ENCODE assay signal across 8 mouse cellular contexts in the genomic region with DNA sequence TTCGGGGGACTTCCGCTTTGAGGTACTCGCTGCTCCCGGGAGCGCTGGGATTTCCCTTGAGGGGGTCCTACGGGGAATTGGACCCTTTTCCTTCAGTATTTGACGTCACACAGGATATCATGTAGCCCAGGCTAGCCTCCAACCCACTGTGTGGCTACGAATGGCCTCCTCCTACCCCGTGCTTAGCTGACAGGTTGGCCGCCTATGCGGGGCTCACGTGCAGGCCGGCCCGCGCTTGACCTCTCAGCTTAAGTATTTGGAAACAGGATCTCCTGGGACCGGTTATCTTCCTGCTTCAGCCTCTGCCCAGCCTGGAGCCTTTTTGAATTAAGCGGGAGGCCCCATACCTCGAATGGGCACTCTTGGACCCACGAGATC. TPM values are rescaled to one million over a fixed set of nuclear protein-coding genes. Genes with fewer than 3 reads are reported as not detected.
DNase-seq lines count a peak whose midpoint lies in the region; ATAC-seq lines count a peak whose summit lies in the region.

No protein-coding gene starts in this region.

- H3K9ac ChIP-seq in neural tube, embryonic 11.5 days (ENCODE audit: low read length): peak overlapping the region; percentile 78
- peak overlapping the region; percentile 79 for H3K9ac ChIP-seq in forebrain, embryonic 11.5 days (ENCODE audit: low read length)
- H3K9ac ChIP-seq in limb, embryonic 15.5 days: peak overlapping the region; percentile 77
- H3K9ac ChIP-seq in stomach, embryonic 14.5 days (replicated peaks; ENCODE audit: low read depth, low read length): peak overlapping the region; percentile 80

- no peak for DNase-seq in neural tube, embryonic 11.5 days (ENCODE audit: low spot score)
- no peak for DNase-seq in neural tube, embryonic 10.5 days (ENCODE audit: extremely low spot score, low spot score)
- no peak for DNase-seq in forebrain, embryonic 11.5 days (ENCODE audit: low spot score)
- DNase-seq in adrenal gland, postnatal 25 days: no peak
- DNase-seq in thymus, postnatal 25 days: no peak
- DNase-seq in lung, postnatal 14 days: no peak

- ATAC-seq in neural tube, embryonic 11.5 days (ENCODE audit: insufficient read depth, low FRiP score, low TSS enrichment): peak; percentile 25; the same call in 1 of the 2 replicates
- 0 out of 2 replicates have a peak, but pooled peaks have one; percentile 11 for ATAC-seq in forebrain, embryonic 11.5 days (replicated peaks; ENCODE audit: low FRiP score)
- ATAC-seq in limb, embryonic 15.5 days (ENCODE audit: insufficient number of reproducible peaks, low FRiP score, low TSS enrichment, low read depth): no peak
- ATAC-seq in stomach, embryonic 14.5 days (ENCODE audit: insufficient number of reproducible peaks, insufficient read depth, low FRiP score, low read depth): no peak

- H3K4me1 ChIP-seq in neural tube, embryonic 11.5 days (ENCODE audit: control insufficient read depth, insufficient read depth, low read length): peaks cover 14% of the 10 kb centered on the region
- peaks cover 7% of the 10 kb centered on the region for H3K4me1 ChIP-seq in forebrain, embryonic 11.5 days (replicated peaks; ENCODE audit: control insufficient read depth, insufficient read depth, low read length)
- H3K4me1 ChIP-seq in limb, embryonic 15.5 days: peaks cover 21% of the 10 kb centered on the region
- H3K4me1 ChIP-seq in stomach, embryonic 14.5 days (ENCODE audit: control insufficient read depth, insufficient read depth, low read length): peaks cover 13% of the 10 kb centered on the region

- peak overlapping the region; percentile 47 for H3K27ac ChIP-seq in neural tube, embryonic 11.5 days (ENCODE audit: low read depth, low read length)
- H3K27ac ChIP-seq in forebrain, embryonic 11.5 days (ENCODE audit: low read depth, low read length): peak overlapping the region; percentile 64
- peak overlapping the region; percentile 87 for H3K27ac ChIP-seq in limb, embryonic 15.5 days
- peak overlapping the region; percentile 79; the same call in 1 of the 2 replicates for H3K27ac ChIP-seq in stomach, embryonic 14.5 days (ENCODE audit: low read length)

- WGBS in neural tube, embryonic 11.5 days: under 1% methylated on average over 19 of the region's 19 CpGs
- under 1% methylated on average over 19 of the region's 19 CpGs for WGBS in forebrain, embryonic 11.5 days
- under 1% methylated on average over 19 of the region's 19 CpGs for WGBS in limb, embryonic 15.5 days
- 0% methylated on average over 19 of the region's 19 CpGs for WGBS in stomach, embryonic 14.5 days

- H3K36me3 ChIP-seq in neural tube, embryonic 11.5 days (ENCODE audit: control insufficient read depth, insufficient read depth, low read length): peaks cover 18% of the 10 kb centered on the region
- H3K36me3 ChIP-seq in forebrain, embryonic 11.5 days (ENCODE audit: control insufficient read depth, insufficient read depth, low read length): peaks cover 2% of the 10 kb centered on the region; the same call in 1 of the 2 replicates
- H3K36me3 ChIP-seq in limb, embryonic 15.5 days: peaks cover 37% of the 10 kb centered on the region
- H3K36me3 ChIP-seq in stomach, embryonic 14.5 days (ENCODE audit: control insufficient read depth, insufficient read depth, low read length): peaks cover 25% of the 10 kb centered on the region

- H3K4me3 ChIP-seq in neural tube, embryonic 11.5 days (ENCODE audit: low read depth, low read length): peak overlapping the region; percentile 88
- peak overlapping the region; percentile 90 for H3K4me3 ChIP-seq in forebrain, embryonic 11.5 days (ENCODE audit: low read depth, low read length)
- peak overlapping the region; percentile 76 for H3K4me3 ChIP-seq in limb, embryonic 15.5 days
- peak overlapping the region; percentile 96 for H3K4me3 ChIP-seq in stomach, embryonic 14.5 days (ENCODE audit: low read depth, low read length)

- no peaks in the 10 kb centered on the region for H3K27me3 ChIP-seq in neural tube, embryonic 11.5 days (ENCODE audit: control insufficient read depth, insufficient read depth, low read length)
- H3K27me3 ChIP-seq in forebrain, embryonic 11.5 days (ENCODE audit: control insufficient read depth, insufficient read depth, low read length): no peaks in the 10 kb centered on the region
- no peaks in the 10 kb centered on the region for H3K27me3 ChIP-seq in limb, embryonic 15.5 days
- H3K27me3 ChIP-seq in stomach, embryonic 14.5 days (ENCODE audit: control insufficient read depth, insufficient read depth, low read length): no peaks in the 10 kb centered on the region

- H3K9me3 ChIP-seq in neural tube, embryonic 11.5 days (ENCODE audit: control insufficient read depth, low read length): no peaks in the 10 kb centered on the region
- H3K9me3 ChIP-seq in forebrain, embryonic 11.5 days (ENCODE audit: control insufficient read depth, low read length): no peaks in the 10 kb centered on the region
- no peaks in the 10 kb centered on the region for H3K9me3 ChIP-seq in limb, embryonic 15.5 days
- no peaks in the 10 kb centered on the region for H3K9me3 ChIP-seq in stomach, embryonic 14.5 days (ENCODE audit: control insufficient read depth, low read depth, low read length)

- H3K4me2 ChIP-seq in neural tube, embryonic 11.5 days (ENCODE audit: low read depth): peak overlapping the region; percentile 90
- peak overlapping the region; percentile 94 for H3K4me2 ChIP-seq in forebrain, embryonic 11.5 days (ENCODE audit: low read depth, low read length, severe bottlenecking)
- peak overlapping the region; percentile 63 for H3K4me2 ChIP-seq in limb, embryonic 15.5 days
- H3K4me2 ChIP-seq in stomach, embryonic 14.5 days (replicated peaks; ENCODE audit: low read depth, low read length): peak overlapping the region; percentile 80

RNA-seq across cellular contexts. Expression of gene Gm48551, which starts 0.3 kb away (rescaled TPM):
- polyA plus RNA-seq in neural tube, embryonic 11.5 days (2014; fragmentation: Nextera tagmentation; extraction: Ambion mirVana): 1.7 and 3.0 TPM in 2 replicates
- polyA plus RNA-seq in forebrain, embryonic 11.5 days (2014; fragmentation: Nextera tagmentation; extraction: Ambion mirVana): 3.0 and 3.5 TPM in 2 replicates
- polyA plus RNA-seq in limb, embryonic 15.5 days (2015; fragmentation: Nextera tagmentation; extraction: Ambion mirVana): 2.1 and 3.1 TPM in 2 replicates
- 3.1 and 4.1 TPM in 2 replicates for polyA plus RNA-seq in stomach, embryonic 14.5 days (2014; fragmentation: Nextera tagmentation; extraction: Ambion mirVana)
- 1.7 TPM in 2 replicates for total RNA-seq in adrenal gland, postnatal 25 days (2021)

RNA-seq across cellular contexts. Expression of gene Dohh, which starts 0.4 kb away (rescaled TPM):
- 64.1 and 76.1 TPM in 2 replicates for polyA plus RNA-seq in neural tube, embryonic 11.5 days (2014; fragmentation: Nextera tagmentation; extraction: Ambion mirVana)
- 61.0 and 66.3 TPM in 2 replicates for polyA plus RNA-seq in forebrain, embryonic 11.5 days (2014; fragmentation: Nextera tagmentation; extraction: Ambion mirVana)
- polyA plus RNA-seq in limb, embryonic 15.5 days (2015; fragmentation: Nextera tagmentation; extraction: Ambion mirVana): 79.8 and 88.7 TPM in 2 replicates
- 44.8 and 48.5 TPM in 2 replicates for polyA plus RNA-seq in stomach, embryonic 14.5 days (2014; fragmentation: Nextera tagmentation; extraction: Ambion mirVana)
- 48.4 and 52.7 TPM in 2 replicates for total RNA-seq in adrenal gland, postnatal 25 days (2021)

RNA-seq across cellular contexts. Expression of gene Gm48552, which starts 4.2 kb away (rescaled TPM):
- 0.97 and 1.3 TPM in 2 replicates for polyA plus RNA-seq in neural tube, embryonic 11.5 days (2014; fragmentation: Nextera tagmentation; extraction: Ambion mirVana)
- polyA plus RNA-seq in forebrain, embryonic 11.5 days (2014; fragmentation: Nextera tagmentation; extraction: Ambion mirVana): 1.1 and 3.0 TPM in 2 replicates
- polyA plus RNA-seq in limb, embryonic 15.5 days (2015; fragmentation: Nextera tagmentation; extraction: Ambion mirVana): 0.51 and 1.7 TPM in 2 replicates
- polyA plus RNA-seq in stomach, embryonic 14.5 days (2014; fragmentation: Nextera tagmentation; extraction: Ambion mirVana): 1.0 and 1.1 TPM in 2 replicates
- total RNA-seq in adrenal gland, postnatal 25 days (2021): 1.5 TPM in 1 of 2 replicates, not detected in the other

RNA-seq across cellular contexts. Expression of gene Fzr1, which starts 6.3 kb away (rescaled TPM):
- polyA plus RNA-seq in neural tube, embryonic 11.5 days (2014; fragmentation: Nextera tagmentation; extraction: Ambion mirVana): 112 and 120 TPM in 2 replicates
- 132 and 144 TPM in 2 replicates for polyA plus RNA-seq in forebrain, embryonic 11.5 days (2014; fragmentation: Nextera tagmentation; extraction: Ambion mirVana)
- 82.2 and 90.9 TPM in 2 replicates for polyA plus RNA-seq in limb, embryonic 15.5 days (2015; fragmentation: Nextera tagmentation; extraction: Ambion mirVana)
- polyA plus RNA-seq in stomach, embryonic 14.5 days (2014; fragmentation: Nextera tagmentation; extraction: Ambion mirVana): 81.3 and 88.7 TPM in 2 replicates
- total RNA-seq in adrenal gland, postnatal 25 days (2021): 49.3 and 51.6 TPM in 2 replicates

RNA-seq across cellular contexts. Expression of gene Smim24, which starts 8.3 kb away (rescaled TPM):
- 1.9 and 3.5 TPM in 2 replicates for polyA plus RNA-seq in neural tube, embryonic 11.5 days (2014; fragmentation: Nextera tagmentation; extraction: Ambion mirVana)
- 2.8 and 3.3 TPM in 2 replicates for polyA plus RNA-seq in forebrain, embryonic 11.5 days (2014; fragmentation: Nextera tagmentation; extraction: Ambion mirVana)
- polyA plus RNA-seq in limb, embryonic 15.5 days (2015; fragmentation: Nextera tagmentation; extraction: Ambion mirVana): 2.9 and 3.6 TPM in 2 replicates
- polyA plus RNA-seq in stomach, embryonic 14.5 days (2014; fragmentation: Nextera tagmentation; extraction: Ambion mirVana): 17.7 and 21.5 TPM in 2 replicates
- total RNA-seq in adrenal gland, postnatal 25 days (2021): 1.4 TPM in 1 of 2 replicates, not detected in the other

Comparison
In these comparisons a context has a peak if more than half of its experiments do, and no peak if none do; other contexts are left out.
1. ATAC-seq: peak in neural tube, embryonic 11.5 days (single experiment) and forebrain, embryonic 11.5 days (single experiment); none in limb, embryonic 15.5 days (single experiment) and stomach, embryonic 14.5 days (single experiment).
2. Peak in every context shown above with its lines, with median percentiles within 50 percentile points of each other: H3K27ac ChIP-seq, H3K4me2 ChIP-seq, H3K4me3 ChIP-seq and H3K9ac ChIP-seq.